Mouse (Mus musculus) right cerebral cortex, adult 2 months (tissue): ENCODE measurements at regions not wholly inside any gene's neighbourhood (a gene's known extent, or its start where the extent isn't known, plus 50 kb on each side); places are given as distances from the start of the nearest gene placed in this dataset.
"Not testable (repeated sequence)": the region's sequence is repeated elsewhere in the genome, so short reads cannot be mapped to it uniquely, and the experiment has no call there.

Experiments used
- DNase-seq, 2 experiments: peaks; one replicate each; pipeline ENCODE4 v3.0.0; 2021 to 2022; ENCODE audit warnings: low spot score in 2 of 2

- not testable (repeated sequence) for DNase-seq
Observed at GRCm38 (mm10) chr6:18566934-18567333, 52.3 kb upstream of the Cttnbp2 start.

GRCm38 (mm10) chr6:18569221-18569620, 54.6 kb upstream of the Cttnbp2 start:
- no peak for DNase-seq

- DNase-seq, result no peak
Observed at GRCm38 (mm10) chr6:18578501-18578900, 63.9 kb upstream of the Cttnbp2 start.

DNA sequence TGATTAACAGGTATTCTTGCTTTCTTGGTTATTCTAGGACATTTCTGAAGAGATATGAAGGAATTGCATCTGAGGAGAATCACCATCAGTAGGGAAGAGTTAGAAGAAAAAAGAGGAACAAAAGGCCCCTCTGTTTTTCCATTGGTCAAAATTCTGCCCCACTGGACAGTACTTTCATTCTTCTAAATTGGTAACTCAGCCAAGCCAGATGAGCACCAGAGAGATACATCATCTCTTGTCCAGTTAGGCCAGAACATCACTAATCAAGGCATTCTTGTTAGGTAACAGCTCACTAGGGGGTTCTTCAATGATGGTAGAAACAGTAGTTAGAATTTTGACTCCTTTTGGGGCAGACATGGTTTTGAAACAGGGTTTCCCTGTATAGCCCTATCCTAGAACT, 74.8 kb upstream of the Cttnbp2 start:
- DNase-seq, result no peak

GRCm38 (mm10) chr6:18596680-18597079, 82.0 kb upstream of the Cttnbp2 start:
- no peak for DNase-seq

DNA sequence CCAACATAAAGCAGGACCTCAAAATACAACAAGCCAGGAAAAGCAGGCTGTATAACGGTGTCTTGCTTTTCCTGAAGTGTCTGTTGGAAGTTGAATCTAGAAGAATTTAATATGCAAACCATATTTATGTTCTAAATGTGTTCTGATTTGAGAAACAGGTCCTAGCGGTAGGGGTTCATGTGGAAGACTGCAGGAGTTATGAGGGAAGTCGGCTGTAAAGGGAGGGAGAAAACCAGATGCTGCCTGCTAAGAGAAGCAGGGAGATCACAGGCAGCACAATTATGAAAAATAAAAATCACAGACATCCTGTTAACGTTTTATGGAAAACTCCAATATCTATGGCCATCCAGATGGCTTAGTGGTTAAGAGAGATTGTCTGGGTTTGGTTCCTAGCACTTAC, 85.0 kb upstream of the Cttnbp2 start:
- no peak for DNase-seq

- DNase-seq, result no peak
Observed at GRCm38 (mm10) chr6:18601926-18602325, 87.3 kb upstream of the Cttnbp2 start.

DNA sequence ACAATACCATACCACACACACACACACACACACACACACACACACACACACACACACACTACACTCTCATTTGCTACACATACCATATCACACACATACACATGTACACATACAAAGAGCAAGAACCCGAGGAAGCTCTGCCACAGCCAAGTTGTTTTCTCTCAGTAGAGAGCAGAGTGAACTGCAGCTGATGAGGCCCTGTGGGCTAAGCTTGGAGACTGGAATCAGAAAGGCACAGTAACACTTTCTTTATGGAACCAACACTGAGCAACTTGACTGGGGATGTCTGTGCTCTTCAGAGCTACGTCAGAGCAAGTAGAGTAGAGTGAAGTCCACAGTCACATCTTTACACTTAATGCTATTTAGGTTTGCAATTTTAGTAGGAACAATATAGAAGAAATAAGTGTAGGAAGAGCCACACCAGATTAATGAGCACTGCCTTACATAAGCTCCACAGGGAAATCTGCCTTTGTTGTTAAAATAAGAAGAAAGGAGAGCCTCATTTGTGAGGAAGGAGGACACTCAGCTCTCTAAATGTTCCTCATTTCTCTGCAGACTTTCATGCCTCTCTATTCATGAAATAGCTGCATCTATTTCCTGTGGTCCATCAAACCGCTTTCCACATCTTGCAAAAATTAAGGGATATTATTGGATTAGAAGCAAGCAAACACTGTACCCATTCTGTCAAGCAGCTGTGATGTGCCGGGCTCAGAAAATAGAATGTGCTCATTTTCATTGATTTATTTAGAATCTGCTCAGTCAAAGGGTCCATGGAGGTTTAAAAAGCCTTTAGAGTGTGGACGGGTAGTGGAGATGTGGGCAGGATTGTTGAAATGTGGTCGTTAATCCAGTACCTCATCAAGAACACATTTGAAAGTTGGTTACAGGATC, 107.0 kb upstream of the Cttnbp2 start:
- DNase-seq, result peak; percentile 13 to 29

- DNase-seq, result peak in 1 of 2 experiments; percentile 12
Observed at GRCm38 (mm10) chr6:18628591-18628990, 113.9 kb upstream of the Cttnbp2 start.

DNA sequence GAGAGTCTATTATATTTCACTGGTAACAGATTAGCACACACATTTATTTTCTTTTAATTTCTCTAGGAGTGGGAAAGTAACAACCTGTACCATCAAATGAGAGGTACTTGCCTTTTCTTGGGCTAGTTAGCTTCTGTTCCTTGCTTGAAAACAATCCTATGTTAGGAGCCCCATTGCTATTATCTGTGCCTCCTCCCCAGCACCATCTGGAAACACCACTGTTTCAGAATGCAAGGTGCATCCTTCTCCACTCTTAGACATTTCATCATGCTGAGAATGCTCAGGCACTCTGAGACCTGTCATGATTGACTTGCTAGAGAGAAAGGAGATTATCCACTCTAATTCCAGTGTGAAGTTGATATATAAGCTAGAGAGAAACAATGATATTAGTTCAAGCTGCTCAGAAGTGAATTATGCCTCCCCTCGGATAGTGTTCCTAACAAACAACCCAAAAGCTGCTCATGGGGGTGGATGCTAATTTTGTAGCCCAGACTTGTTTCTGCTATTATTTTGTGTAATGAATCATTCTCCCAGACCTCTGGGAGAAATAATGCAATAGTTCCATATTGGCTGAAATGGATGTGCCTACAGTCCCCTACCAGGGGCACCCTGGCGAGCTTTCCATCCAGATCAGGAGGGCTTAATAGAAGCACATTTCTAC, 119.0 kb upstream of the Cttnbp2 start:
- DNase-seq, result peak; percentile 48

DNA sequence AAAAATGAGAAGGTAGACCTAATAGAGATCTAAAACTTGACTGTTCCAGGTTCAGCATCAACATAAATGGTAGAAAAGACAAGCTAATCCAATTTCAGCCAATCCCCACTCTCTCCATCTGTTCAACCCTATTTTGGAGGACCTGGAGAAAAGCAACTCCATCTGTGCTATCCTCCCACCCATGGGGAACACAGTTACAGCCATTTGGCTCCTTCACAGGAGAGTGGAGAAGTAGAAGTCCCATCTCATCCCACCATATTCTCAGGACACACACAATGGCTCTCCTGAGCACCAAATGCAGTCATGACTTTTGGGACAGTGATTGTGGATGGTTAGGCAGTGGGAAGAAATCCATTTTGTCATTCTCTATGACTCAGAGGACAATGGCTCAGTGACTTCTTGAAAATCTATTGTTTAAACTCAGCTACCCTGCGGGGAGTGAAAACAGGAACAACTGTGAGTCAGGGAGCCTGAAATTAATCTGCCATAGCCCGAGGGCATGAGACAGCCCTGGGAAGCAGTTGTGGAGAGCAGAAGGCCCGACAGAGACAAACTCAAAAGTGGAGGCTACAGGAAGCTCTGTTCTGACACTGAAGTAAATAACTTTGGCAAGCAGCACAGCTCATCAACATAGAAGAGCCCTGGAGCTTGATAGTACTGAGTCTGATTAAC, 125.2 kb upstream of the Cttnbp2 start:
- DNase-seq, result peak; percentile 40 to 56

DNA sequence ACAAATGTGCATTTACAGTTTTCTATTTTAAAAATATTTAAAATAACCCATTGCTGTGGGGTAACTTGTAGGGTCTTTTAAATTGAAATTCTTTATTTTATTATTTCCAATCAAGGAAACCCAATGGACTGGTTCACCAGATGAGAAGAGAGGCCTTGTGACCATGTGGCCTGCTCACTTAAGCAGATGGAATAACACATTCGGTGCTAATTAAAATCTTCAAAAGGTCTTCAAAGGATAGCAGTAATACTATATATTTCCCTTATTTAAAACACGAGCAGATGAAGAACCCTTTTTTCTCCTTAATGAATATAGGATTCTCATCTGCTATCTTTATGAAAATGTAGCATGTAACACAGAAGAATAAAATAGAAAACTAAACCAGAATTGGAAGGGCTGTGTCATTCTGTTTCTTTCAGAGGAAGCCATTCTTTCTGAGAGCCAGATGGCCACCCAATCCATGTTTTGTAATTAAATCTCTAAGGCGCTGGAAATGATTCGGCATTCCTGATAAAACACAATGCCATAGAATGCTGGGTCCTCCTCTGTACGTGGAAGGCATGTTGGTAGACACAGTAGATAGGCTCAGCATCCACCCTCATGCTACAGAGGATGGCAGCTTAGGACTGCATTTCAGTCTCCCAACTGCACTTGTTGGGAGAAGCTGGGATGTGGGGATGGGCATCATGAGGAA, 134.4 kb upstream of the Cttnbp2 start:
- DNase-seq, result peak in 1 of 2 experiments; percentile 20

DNA sequence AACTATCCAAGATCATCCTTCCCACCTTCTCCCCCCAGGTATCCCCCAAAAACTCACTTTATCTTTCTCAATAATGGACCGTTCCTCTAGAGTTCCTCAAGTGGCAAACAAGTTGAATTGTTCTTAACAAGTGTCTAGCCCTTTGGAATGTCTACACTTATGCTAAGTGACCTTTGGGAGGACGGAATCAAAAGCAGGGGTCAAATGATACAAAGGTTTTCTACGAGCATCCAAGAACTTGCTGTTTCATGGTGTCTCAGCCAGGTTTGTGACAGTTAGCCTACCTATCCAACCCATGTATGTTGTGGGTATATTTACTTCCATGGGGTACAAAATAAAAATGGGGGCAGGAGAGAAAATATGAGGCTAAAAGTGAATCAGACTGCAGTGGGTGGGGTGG, 136.7 kb upstream of the Cttnbp2 start:
- no peak for DNase-seq

DNA sequence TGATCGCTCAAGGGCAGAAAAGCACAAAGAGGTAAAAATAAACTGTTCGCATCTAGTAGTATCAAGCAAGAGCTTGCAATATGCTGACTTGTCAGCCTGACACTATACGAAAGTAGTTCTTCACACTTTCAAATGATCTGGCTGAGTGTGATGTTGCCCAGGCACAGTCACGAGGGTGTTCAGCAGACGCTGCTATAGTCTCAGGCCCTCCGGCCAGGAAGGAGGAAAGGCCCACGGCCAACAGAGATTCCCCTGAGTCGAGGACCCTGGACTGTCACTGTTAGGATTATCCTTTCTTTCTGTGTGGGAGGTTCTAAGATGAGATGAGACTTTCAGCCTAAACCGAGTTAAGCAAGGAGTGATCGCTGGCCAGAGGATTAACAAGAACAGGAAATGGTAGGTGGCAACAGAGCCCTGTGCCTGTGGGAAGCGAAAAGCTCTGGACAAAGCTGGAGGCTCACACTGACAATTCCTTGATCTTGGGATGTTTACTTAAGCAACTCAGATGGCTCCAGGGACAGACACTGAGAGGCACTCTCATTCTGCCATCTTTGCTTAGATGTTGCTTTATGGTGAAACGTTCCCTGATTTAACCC, 137.5 kb upstream of the Cttnbp2 start:
- peak; percentile 37 to 50 for DNase-seq

- no peak for DNase-seq
Observed at GRCm38 (mm10) chr6:18654275-18654674, 139.6 kb upstream of the Cttnbp2 start.

- DNase-seq, result no peak
Observed at GRCm38 (mm10) chr6:18656202-18656601, 141.6 kb upstream of the Cttnbp2 start.

DNA sequence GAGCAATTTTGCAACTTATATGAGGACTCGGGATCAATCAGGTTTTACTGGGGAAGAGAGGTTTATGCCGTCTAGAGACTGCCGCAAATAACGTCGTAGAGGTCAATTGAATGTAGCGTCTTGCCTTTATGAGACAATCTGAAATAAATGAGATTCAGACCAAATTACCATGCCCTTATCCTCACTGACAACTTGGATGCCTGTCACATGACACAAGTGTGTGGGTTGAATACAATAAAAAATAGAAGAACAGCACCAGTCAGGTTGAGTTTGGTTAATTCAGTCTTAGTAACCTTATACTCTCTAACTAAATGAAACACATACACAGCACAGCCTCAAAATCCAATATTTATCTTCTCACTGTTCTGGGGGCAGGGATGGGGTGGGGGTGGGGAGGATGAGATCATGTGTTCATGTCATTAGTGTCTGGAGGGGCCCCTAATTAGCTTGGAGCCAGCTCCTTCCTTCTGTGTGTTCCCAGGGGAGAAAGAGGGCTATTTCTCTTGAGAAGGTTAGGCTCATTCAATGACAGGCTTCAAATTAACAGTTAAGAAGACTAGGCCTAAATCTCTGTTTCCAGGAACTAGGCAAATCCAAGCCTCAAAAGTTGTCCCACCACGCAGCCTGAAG, 142.2 kb upstream of the Cttnbp2 start:
- no peak for DNase-seq

DNA sequence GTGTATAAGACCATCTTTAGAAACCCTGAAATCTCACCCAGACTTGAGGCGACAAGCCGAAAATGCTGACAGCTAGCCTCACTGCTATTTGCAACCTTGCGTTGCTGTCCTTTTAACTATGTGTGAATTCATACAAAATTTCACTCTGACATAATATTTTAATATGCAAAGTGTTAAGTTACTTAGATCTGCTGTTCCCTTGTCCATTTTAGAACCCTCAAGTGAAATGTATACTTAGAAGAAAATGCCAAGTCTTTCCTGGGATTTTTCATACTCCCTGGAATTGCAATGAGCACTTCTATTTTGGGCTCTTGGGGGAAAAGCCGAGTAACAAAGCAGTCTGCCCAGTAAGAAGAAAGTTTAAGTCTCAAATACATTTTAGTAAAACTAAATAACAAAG, 150.0 kb upstream of the Cttnbp2 start:
- no peak for DNase-seq

DNA sequence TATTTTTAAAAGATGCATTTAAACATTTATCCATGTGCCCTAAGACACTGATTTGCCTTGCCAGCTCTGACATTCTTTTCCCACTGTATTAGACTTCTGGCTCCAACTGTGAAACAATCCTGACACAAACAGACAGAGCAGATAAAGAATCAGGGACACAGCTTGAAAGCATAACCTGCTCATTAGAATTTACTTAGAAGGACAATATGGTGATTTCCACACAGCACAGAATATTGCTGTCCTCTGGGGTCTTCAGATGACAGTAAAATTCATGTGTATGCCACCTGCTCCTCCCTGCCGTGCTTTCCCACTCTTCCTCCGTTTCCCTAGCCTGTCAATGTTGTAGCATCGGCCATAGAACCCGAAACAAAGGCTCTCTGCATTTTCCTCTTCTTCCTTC, 151.3 kb upstream of the Cttnbp2 start:
- no peak for DNase-seq

- DNase-seq, result no peak
Observed at GRCm38 (mm10) chr6:18666543-18666942, 151.9 kb upstream of the Cttnbp2 start.

- DNase-seq, result no peak
Observed at GRCm38 (mm10) chr6:18670677-18671076, 156.0 kb upstream of the Cttnbp2 start.
